Mouse (Mus musculus) cerebellum, postnatal 14 days (tissue): Measurements from ENCODE around the gene Armcx4.
"Not testable (repeated sequence)": the region's sequence is repeated elsewhere in the genome, so short reads cannot be mapped to it uniquely, and the experiment has no call there.

Source experiments
- DNase-seq, 2 experiments: peaks; one replicate each; pipeline ENCODE4 v3.0.0; 2021; ENCODE audit warnings: mixed read lengths in 2 of 2

Gene Armcx4

DNA sequence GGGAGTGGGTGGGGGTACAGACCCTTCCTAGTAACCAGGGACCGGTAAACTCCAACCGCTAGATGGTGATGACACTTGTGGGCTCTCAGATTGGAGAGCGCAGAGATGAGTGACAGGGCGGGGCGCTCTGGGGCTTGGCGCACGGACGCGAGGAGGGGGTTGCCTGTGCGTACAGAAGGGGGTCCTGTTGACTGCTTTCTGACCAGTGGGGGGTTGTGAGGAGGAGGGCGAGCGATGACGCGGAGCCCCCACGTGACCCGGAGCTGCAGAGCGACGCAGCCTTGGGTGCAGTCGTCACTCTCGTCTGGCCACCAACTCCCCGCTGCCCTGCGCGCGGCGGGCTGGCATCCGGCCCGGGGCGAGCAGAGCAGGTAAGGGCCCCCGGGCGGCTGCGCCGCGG lies at the start of gene Armcx4:
TSS of gene Armcx4 (plus strand) at position 253 of the 400 bp plus-strand sequence.
- peak; percentile 87 for DNase-seq

DNA sequence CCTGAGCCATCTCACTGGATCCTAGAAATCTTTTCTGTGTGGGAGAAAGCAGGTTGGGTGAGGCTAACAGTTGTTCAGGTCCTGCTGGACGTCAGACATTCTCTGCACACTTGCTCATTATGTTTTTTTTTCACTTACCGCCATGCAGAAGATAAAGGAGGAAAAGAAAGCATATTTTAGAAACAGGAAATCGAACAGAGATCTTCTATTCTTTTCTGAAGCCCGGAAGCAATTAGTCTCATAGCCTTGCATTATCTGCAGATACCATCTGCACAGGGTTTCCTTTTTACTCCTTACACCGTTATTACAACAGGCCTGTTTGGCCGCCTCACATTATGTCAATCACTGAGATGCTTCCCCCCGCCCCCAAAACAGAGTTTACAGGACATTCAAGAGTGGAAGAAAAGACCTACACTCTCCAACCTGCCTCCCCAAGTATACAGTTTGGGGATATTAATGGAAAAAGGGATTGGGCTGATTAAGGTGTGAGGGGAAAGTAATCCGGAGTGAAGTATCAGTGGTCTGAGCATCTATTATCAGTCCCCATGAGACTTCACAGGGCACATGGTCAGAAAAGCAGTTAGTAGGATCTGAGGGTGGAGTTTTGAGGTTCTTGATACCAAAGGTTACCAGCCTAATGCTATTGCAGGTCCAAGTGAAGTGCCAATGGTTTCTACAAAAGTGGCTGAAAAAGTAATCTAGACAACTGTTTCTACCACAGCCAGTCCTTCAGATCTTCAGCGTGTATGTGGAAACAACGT lies 45.1 kb upstream of the Armcx4 start:
- no peak for DNase-seq

DNA sequence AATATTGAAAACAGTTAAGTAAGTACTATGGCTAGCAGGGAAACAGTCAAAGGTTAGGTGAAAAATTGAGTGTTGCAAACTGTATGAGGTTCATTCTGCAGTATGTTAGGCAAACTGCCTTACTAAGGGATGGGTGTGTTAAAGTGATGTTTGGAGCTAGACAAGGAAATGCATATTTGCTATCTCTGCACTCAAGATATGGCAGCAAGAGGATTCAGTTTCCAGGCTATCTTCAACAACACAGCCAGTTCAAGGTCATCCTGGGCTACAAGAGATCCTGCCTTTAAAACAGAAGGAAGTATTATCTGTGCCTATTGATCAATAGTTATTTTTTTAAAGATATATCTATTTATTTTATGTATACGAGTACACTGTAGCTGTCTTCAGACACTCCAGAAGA lies 40.0 kb upstream of the Armcx4 start:
- DNase-seq, result no peak

DNA sequence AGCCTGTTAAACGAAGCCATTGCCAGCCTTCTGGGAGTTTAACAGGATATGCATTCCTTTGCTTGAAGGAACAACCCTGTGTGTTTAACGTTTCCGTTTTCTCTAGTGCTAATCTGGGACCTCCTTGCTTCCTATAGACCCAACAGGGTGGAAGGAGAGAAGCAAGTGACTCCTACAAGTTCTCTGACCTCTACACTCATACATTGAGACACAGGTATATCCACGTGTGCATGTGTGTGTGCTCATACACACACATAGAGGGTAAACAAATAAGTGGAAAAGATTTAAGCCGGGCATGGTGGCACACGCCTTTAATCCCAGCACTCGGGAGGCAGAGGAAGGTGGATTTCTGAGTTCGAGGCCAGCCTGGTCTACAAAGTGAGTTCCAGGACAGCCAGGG lies 38.9 kb upstream of the Armcx4 start:
- DNase-seq, result no peak

DNA sequence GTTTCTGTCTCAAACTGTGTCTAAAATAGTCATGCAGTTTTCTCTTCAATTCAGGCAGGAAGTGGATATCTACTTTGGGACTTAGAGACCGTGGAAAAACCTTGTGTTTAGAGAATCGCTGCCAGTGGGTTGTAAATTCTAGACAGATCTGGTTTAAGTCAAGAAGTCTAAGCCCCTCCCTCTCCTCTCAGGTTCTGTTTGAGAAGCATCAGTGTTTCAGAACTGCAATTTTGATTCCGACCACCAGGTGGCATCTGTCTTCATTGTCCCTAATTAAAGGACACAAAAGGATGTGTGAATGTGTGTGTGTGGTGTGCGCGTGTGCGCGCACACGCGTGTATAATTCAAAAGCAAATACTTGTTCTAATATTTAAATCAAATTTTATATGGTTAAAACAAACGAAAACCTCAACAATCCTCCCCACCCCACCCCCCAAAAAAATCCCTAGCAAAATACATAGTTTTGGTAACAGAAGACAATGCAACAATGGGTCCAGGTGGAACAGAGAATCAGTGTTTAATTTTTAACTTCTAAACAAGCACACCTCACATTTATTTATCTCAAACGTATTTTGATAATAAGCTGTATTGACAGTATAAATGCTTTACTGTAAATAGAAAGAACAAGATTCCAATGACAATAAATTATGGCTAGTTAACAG lies 38.2 kb upstream of the Armcx4 start:
- DNase-seq, result peak; percentile 87 to 91

DNA sequence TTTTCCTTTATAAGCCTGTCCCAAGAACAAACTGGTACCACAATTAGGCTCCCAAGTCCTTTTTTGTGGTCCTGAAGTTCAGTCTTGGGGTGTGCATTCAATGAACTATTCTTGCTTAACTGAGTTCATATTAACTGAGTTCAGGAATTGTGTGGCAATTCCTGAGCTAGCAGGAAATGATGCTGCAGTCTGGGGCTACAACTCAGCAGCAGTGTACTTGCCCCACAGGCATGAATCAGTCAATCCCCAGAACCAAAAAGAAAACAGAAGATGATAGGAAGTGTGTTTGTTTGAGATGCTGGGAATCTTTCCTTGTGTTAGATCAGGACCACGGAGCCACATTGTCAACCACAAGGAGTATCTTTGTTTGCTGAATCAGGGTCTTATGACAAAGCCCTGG lies 34.3 kb upstream of the Armcx4 start:
- DNase-seq, result no peak

DNA sequence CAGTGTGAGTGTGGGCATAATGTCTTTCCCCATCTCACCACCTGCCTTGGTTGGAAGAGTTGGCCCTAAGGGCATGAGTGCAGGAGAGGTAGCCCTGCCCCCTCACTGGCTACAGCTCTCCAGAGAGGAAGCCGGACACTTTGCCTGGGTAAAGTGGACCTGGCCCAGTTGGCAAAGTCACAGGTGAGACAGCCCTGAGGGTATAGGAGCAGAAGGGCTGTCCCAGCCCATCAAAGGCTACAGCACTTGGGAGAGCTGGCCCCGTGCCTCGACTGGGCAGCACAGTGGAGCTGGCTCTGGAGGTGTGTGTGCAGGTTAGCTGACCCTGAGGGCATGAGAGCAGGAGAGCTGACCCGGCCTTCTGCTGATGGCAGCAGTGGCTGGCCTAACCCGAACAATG lies 24.7 kb upstream of the Armcx4 start:
- peak; percentile 30 to 57 for DNase-seq

DNA sequence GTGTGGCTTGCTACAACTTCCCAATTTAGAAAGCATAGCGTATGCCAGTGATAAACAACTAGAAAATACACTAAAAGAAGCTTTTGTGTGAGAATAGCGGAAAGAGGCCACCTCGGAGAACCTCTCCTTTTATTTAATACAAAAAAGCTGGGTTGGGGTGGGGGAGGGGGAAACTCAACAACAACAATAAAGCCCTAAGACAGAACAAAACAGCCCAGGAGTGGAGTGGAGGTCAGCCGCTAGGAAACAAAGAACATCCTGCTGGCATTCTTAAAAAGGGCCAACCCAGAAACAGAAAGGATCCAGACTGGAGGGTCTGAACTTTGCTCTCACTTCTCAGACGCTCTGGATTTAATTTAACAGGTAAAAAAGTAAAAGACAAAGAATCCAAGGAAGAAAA lies 11.3 kb upstream of the Armcx4 start:
- no peak for DNase-seq

DNA sequence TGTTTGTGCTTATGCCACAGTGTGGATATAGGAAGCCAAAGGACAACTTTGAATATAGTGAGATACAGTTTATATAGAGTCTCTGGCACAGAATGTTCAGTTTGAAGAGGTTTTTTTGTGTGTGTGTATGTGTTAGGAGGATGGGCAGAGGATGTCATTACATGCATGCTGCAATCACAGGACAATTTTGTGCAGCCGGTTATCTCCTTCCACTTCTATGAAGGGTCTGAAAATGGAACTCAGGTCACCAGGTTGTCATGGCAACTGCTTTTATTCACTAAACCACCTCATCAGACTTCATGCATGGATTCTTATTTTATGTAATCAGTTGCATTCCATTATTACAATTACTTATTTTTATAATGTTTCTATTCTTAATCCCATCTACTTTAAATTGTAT lies 10.4 kb upstream of the Armcx4 start:
- no peak for DNase-seq

DNA sequence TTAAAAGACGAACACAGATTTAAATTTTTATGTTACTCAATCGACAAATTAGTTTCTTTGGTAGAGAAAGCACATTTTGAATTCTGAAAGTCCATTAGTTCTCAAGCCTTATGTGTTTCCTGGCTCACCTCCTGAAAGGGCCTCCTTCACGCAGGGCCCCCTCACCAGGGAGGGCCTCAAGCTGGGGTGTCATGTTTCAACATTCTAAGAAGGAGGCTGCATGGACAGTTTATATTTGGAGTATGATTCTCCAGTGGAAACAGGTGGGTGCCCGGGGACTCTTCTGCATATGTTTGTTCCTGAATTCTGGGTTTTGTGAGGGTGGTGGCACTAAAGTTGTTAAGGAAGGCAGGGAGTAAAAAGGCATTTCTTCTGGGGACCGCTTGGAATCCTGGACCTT lies 1.4 kb upstream of the Armcx4 start:
- DNase-seq, result no peak

DNA sequence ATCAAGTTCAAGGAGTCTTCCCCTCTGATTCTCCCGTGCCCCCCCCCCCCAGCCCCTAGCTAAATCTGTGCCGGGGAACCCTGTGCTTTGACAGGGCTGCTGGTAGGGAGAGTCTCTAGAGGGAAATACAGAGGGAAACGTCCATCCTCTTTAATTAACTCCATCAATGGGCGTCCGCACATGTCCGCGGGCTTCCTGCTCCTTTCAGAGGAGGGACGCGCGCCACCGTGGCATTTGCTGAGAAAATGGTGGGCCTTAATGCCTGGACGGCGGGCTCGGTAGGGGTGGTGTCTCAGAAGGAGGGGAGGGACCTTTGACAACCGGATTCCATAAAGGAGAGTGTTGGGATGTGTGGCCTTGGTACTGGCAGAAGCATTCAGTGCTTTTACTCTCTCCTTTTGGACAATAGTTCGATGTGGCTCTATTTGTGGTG lies 436 bp downstream of the Armcx4 start:
- DNase-seq, result peak; percentile 63 to 68

DNA sequence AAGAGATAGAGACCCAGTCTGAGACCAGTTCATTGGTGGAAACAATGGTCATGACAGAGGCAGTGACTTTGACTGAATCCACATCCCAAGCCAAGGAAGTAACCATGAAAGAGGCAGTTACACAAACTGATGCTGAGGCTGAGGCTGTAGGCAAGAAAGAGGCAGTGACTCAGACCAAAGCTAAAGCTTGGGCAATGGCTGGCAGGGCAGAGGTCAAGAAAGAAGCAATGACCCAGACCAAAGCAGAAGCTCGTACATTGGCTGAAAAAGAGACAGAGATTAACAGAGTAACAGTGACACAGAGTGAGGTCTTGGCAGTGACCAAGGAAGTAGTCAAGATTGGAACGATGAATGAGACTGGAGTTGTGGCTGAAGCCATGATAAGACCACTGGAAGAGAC lies 3.4 kb downstream of the Armcx4 start:
- DNase-seq, result no peak

DNA sequence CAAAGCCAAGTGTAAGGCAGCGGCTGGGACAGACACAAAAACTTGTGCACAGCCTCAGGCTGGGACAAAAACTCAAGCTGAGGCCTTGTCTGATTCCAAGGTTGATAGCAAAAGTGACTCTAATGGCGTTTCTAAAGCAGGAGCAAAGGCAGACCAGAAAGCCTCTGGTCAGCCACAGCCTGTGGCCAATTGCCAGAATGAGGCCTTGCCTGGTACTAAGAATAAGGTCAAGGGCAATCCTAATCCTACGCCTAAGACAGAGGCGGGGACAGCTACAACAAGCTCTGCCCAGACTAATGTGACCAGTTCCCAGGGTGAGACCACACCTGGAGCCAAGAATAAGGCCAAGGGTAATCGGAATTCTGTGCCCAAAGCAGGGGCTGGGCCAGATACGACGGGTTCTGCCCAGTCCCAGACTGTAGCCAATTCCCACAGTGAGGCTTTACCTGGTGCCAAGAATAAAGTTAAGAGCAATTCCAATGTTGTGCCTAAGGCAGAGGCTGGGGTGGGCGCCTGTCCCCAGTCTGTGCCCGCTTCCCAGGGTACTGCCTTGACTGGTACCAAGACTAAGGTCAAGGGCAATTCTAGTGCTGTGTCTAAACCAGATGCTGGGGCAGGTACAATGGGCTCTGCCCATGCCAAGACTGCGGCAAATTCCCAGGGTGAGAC lies 4.7 kb downstream of the Armcx4 start:
- peak in 1 of 2 experiments; percentile 20 for DNase-seq

DNA sequence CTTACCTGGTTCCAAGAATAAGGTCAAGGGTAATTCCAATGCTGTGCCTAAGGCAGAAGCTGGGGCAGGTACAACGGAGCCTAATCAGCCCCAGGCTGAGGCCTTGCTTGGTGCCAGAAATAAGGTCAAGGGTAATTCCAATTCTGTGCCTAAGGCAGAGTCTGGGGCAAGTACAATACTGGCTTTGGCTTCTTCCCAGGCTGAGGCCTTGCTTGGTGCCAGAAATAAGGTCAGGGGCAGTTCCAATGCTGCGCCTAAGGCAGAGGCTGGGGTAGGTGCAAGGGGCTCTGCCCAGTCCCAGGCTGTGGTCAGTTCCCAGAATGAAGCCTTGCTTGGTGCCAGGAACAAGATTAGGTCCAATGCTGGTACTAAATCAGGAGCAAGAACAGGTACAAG lies 5.2 kb downstream of the Armcx4 start:
- DNase-seq, result no peak

DNA sequence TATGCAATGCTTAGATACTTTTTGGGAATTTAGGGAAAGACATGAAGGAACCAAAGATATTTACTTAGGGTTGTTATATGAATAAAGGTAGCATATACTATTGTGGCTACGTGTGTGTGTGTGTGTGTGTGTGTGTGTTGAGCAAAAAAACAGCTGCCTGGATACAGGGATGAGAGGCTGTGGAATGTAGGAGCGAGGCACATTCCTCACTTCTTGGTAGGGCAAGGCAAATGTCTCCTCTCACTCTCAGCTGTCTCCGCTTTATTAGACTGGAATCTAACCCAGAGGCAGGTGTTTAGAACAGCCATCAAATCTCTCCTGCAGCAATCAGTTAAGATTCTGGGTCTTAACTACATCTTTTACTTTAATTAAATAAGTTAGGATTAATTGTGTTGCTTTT lies 30.5 kb downstream of the Armcx4 start:
- DNase-seq, result no peak

DNA sequence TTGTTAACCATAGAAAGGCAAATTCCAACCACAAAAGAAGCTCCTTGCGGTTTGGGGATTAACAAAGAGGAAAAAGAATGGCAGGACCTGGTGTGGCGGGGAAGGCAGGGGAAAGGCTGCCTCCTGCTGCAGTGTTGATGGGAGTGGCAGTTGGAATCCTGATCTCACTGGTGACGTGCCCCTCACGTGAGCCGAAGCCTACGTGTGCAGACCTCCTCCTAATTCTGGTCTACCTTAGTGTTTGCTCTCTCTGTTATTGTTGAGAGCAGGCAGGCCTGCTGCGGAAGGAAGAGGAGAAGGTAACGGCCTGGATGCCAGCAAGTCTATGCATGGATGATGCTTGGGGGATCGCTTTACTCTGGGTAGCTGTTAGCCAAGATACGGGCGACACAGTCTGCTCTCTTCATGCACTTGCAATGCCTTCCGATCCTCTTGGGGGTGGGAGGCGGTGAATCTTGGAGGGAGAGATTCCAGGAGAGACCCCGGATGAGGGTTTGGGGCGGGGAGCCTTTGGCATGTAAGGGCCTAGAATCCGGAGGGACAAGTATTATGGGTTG lies 31.5 kb downstream of the Armcx4 start, which contains the start of gene Armcx1:
TSS of gene Armcx1 (plus strand) at position 212 of the 557 bp plus-strand sequence.
- DNase-seq, result peak; percentile 74 to 77

DNA sequence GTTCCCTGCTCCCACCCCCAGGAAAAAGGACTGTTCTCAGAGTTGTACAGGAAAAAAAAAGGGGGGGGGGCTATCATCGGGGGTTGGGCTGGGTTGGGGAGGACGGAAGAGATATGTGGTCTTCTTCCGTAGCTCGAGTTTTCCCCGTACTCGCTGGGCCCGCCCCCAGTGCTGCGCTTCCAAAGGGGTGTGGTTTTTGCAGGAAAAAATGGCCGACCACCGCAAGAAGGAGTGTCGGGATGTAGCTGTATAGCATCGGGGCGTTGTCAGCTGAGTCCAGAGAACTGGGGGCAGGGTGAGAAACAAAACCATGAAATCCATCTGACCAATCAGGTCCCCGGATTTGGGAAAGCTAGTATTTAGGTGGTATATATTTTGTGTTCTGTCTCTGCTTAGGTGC lies 32.2 kb downstream of the Armcx4 start:
- peak; percentile 69 to 78 for DNase-seq

DNA sequence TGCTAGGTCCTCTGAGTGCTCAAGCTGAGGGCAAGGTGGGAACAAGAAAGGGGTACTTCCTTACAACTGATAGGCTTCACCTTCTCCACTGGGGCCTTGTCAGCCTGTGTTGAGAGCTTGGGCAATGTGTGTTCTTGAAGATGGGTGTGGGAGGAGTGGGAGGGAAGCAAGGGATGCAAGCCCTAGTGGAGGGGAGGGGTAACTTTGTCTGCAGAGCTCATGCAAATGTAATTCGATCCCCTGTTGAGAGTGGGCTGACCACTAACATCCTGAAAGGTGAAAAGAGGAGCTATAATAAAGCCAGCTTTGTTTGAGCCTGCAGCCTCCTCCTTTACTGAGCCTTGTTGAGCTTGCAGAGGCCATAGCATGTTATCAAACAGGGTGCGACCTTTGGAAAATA lies 37.4 kb downstream of the Armcx4 start:
- DNase-seq, result not testable (repeated sequence)

DNA sequence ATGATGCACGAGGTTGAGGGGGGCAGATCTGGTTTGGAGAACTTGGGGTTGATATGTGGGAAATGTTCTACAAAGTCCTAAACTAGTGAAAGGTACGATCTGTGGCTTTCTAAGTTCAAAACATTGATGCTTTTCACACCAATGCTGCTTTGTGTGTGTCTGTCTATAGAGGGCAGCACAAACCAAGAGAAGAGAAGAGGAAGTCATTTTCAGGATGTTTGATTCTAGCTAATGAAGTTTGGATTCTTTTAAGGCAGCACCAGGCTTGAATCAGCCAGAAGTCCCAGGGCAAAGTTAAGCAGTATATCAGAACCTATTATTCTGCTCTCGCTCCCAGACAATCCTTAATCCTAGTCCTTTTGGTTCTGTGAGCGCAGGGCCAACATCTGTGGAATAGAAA lies 43.5 kb downstream of the Armcx4 start:
- peak; percentile 18 to 32 for DNase-seq

DNA sequence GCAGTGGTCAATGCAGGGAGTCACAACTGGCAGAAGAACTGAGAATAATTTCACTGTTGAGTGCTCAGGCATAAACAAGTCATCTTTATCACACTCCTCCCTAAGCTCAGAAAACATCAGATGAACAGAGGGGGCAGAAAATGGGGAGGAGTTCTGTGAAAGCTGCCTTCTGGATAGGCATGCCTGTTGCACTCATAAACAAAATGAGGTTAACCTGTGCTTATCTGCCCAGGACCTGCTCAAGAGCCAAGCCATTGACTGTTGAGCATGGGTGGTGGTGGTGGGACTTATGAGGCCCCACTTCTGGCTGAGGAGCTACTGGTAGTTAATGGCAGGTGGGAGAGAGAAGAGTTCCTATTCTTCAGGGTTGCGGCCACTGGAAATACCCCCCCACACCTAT lies 51.5 kb downstream of the Armcx4 start:
- no peak for DNase-seq

DNA sequence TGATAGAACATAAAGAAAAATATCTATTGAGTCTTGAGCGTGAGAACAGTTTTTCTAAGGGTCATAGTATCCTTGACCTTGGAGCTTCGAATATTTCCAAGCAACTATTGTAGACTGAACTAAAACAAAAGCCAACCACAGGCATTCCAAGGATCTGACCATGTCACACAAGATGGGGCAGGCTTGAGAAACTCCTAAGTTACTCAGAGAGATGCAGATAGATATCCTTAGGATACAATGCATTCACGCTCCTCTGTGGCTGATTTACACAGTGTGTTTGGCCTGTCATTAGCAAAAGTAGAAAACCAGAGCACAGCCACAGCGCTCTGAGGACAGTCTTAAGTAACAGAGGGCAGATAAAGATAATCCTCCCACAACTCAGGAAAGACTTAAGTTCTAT lies 52.8 kb downstream of the Armcx4 start:
- DNase-seq, result no peak

DNA sequence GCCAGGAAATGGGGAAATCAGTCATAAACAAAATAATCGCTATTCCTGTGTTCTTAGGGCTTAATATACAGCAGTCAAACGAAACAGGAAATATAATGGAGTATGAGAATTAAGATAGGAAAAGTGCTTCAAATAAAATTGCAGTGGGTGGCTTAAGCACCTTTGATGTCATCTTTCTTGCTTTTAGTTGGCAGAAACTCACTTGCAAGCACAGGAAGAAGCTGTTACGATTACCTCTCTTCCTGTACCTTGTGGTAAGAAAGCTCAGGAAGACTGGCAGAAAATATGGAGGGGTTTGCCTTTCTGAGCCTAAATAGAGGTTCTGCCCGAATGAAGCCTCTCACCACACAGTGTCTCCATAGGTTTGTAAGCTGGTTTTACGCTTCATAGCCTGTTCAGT lies 55.5 kb downstream of the Armcx4 start:
- no peak for DNase-seq
